Mouse (Mus musculus) bone marrow, adult 2 months (tissue): ENCODE measurements around the gene AI413582.

Source experiments
- CTCF ChIP-seq: fragments of 200-500 bp; IDR thresholded peaks from 2 replicates; pipeline ENCODE4 v1.5.1; 2011; ENCODE audit warnings: low read length, control low read depth; ENCODE audit not compliant: control insufficient read depth, insufficient read depth
- POLR2A ChIP-seq: fragments of 200-500 bp; IDR thresholded peaks from 2 replicates; pipeline ENCODE4 v1.6.1; 2011; ENCODE audit warnings: low read depth, mild to moderate bottlenecking, control low read depth, low read length, borderline replicate concordance; ENCODE audit not compliant: control insufficient read depth

- TF ChIP-seq POLR2A (no peak), CTCF (no peak)
Measured at GRCm38 (mm10) chr17:27595659-27596375, 30.3 kb upstream of the AI413582 start.
